Mouse (Mus musculus): ENCODE measurements at regions not wholly inside any gene's neighbourhood (a gene's known extent, or its start where the extent isn't known, plus 50 kb on each side); places are given as distances from the start of the nearest gene placed in this dataset.
"Not testable (repeated sequence)": the region's sequence is repeated elsewhere in the genome, so short reads cannot be mapped to it uniquely, and the experiment has no call there.

- WGBS: 64% methylated on average over 9 of the region's 9 CpGs
- Histone ChIP-seq H3K4me1 (replicated peaks; ENCODE audit: control insufficient read depth, insufficient read depth, low read length) (no peaks in the 10 kb centered on the region), H3K27me3 (replicated peaks; ENCODE audit: control insufficient read depth, insufficient read depth, low read length) (no peaks in the 10 kb centered on the region), H3K36me3 (ENCODE audit: control insufficient read depth, insufficient read depth) (no peaks in the 10 kb centered on the region), H3K4me3 (ENCODE audit: low read depth, low read length) (no peak overlapping the region), H3K9ac (ENCODE audit: low read depth, low read length) (no peak overlapping the region), H3K9me3 (ENCODE audit: control insufficient read depth) (no peaks in the 10 kb centered on the region), H3K4me2 (replicated peaks; ENCODE audit: low read depth) (no peak overlapping the region), H3K27ac (ENCODE audit: low read depth, low read length) (no peak overlapping the region)
- no peak for ATAC-seq
- TF ChIP-seq CTCF (IDR thresholded peaks at IDR 0.05; ENCODE audit: low read depth): no peak
Measured at GRCm38 (mm10) chr8:57383746-57384320, 63.0 kb downstream of the Hand2 start.

- no peak overlapping the region for H3K4me3 ChIP-seq (ENCODE audit: low read depth, low read length)
- TF ChIP-seq CTCF (IDR thresholded peaks at IDR 0.05; ENCODE audit: low read depth): no peak
- H3K27me3 ChIP-seq (replicated peaks; ENCODE audit: control insufficient read depth, insufficient read depth, low read length): no peaks in the 10 kb centered on the region
- H3K27ac ChIP-seq (ENCODE audit: low read depth, low read length): no peak overlapping the region
- H3K36me3 ChIP-seq (ENCODE audit: control insufficient read depth, insufficient read depth): no peaks in the 10 kb centered on the region
- no peak overlapping the region for H3K4me2 ChIP-seq (replicated peaks; ENCODE audit: low read depth)
- no peaks in the 10 kb centered on the region for H3K9me3 ChIP-seq (ENCODE audit: control insufficient read depth)
- H3K4me1 ChIP-seq (replicated peaks; ENCODE audit: control insufficient read depth, insufficient read depth, low read length): no peaks in the 10 kb centered on the region
- no peak overlapping the region for H3K9ac ChIP-seq (ENCODE audit: low read depth, low read length)
- ATAC-seq: no peak
- WGBS: 76% methylated on average over 5 of the region's 5 CpGs
Measured at GRCm38 (mm10) chr8:57387627-57388026, 66.8 kb downstream of the Hand2 start.

GRCm38 (mm10) chr8:57388579-57388978 lies 67.1 kb upstream of the Scrg1 start:
- no peak for ATAC-seq
- H3K9ac ChIP-seq (ENCODE audit: low read depth, low read length): no peak overlapping the region
- no peaks in the 10 kb centered on the region for H3K36me3 ChIP-seq (ENCODE audit: control insufficient read depth, insufficient read depth)
- H3K9me3 ChIP-seq (ENCODE audit: control insufficient read depth): no peaks in the 10 kb centered on the region
- no peaks in the 10 kb centered on the region for H3K27me3 ChIP-seq (replicated peaks; ENCODE audit: control insufficient read depth, insufficient read depth, low read length)
- no peak overlapping the region for H3K4me3 ChIP-seq (ENCODE audit: low read depth, low read length)
- no peaks in the 10 kb centered on the region for H3K4me1 ChIP-seq (replicated peaks; ENCODE audit: control insufficient read depth, insufficient read depth, low read length)
- H3K4me2 ChIP-seq (replicated peaks; ENCODE audit: low read depth): no peak overlapping the region
- WGBS: 88% methylated on average over 4 of the region's 4 CpGs
- no peak overlapping the region for H3K27ac ChIP-seq (ENCODE audit: low read depth, low read length)
- TF ChIP-seq CTCF (IDR thresholded peaks at IDR 0.05; ENCODE audit: low read depth): no peak

GRCm38 (mm10) chr8:57397999-57398635 lies 57.6 kb upstream of the Scrg1 start:
- no peak for ATAC-seq
- Histone ChIP-seq H3K27me3 (replicated peaks; ENCODE audit: control insufficient read depth, insufficient read depth, low read length) (no peaks in the 10 kb centered on the region), H3K27ac (ENCODE audit: low read depth, low read length) (no peak overlapping the region), H3K4me2 (replicated peaks; ENCODE audit: low read depth) (no peak overlapping the region), H3K36me3 (ENCODE audit: control insufficient read depth, insufficient read depth) (no peaks in the 10 kb centered on the region), H3K9ac (ENCODE audit: low read depth, low read length) (no peak overlapping the region), H3K4me3 (ENCODE audit: low read depth, low read length) (no peak overlapping the region), H3K4me1 (replicated peaks; ENCODE audit: control insufficient read depth, insufficient read depth, low read length) (no peaks in the 10 kb centered on the region), H3K9me3 (ENCODE audit: control insufficient read depth) (no peaks in the 10 kb centered on the region)
- WGBS: 63% methylated on average over 3 of the region's 3 CpGs
- TF ChIP-seq CTCF (IDR thresholded peaks at IDR 0.05; ENCODE audit: low read depth): no peak

GRCm38 (mm10) chr8:57400171-57400570 lies 55.6 kb upstream of the Scrg1 start:
- not testable (repeated sequence) for H3K36me3 ChIP-seq (ENCODE audit: control insufficient read depth, insufficient read depth); H3K4me3 ChIP-seq (ENCODE audit: low read depth, low read length); H3K4me2 ChIP-seq (replicated peaks; ENCODE audit: low read depth); H3K27ac ChIP-seq (ENCODE audit: low read depth, low read length); H3K9me3 ChIP-seq (ENCODE audit: control insufficient read depth); ATAC-seq; H3K4me1 ChIP-seq (replicated peaks; ENCODE audit: control insufficient read depth, insufficient read depth, low read length); H3K9ac ChIP-seq (ENCODE audit: low read depth, low read length); H3K27me3 ChIP-seq (replicated peaks; ENCODE audit: control insufficient read depth, insufficient read depth, low read length)

- Histone ChIP-seq H3K27me3 (replicated peaks; ENCODE audit: control insufficient read depth, insufficient read depth, low read length) (no peaks in the 10 kb centered on the region), H3K9me3 (ENCODE audit: control insufficient read depth) (no peaks in the 10 kb centered on the region), H3K4me2 (replicated peaks; ENCODE audit: low read depth) (no peak overlapping the region), H3K4me3 (ENCODE audit: low read depth, low read length) (no peak overlapping the region), H3K4me1 (replicated peaks; ENCODE audit: control insufficient read depth, insufficient read depth, low read length) (no peaks in the 10 kb centered on the region), H3K9ac (ENCODE audit: low read depth, low read length) (no peak overlapping the region), H3K27ac (ENCODE audit: low read depth, low read length) (no peak overlapping the region), H3K36me3 (ENCODE audit: control insufficient read depth, insufficient read depth) (no peaks in the 10 kb centered on the region)
- no peak for ATAC-seq
- WGBS: 57% methylated on average over 12 of the region's 12 CpGs
- TF ChIP-seq CTCF (IDR thresholded peaks at IDR 0.05; ENCODE audit: low read depth): no peak
Measured at GRCm38 (mm10) chr8:57400776-57401631, 54.7 kb upstream of the Scrg1 start.
